Mouse (Mus musculus) layer of hippocampus, adult 18-20 months (tissue): ENCODE data around the gene Cnr2. TPM values are rescaled to one million over a fixed set of nuclear protein-coding genes. Genes with fewer than 3 reads are reported as not detected.

Source experiments
- DNase-seq, 2 experiments: peaks; one replicate each; pipeline ENCODE4 v3.0.0; 2022; ENCODE audit warnings: low spot score in 2 of 2
- long read RNA-seq: library from polyadenylated mRNA; stranded (forward); transcript quantifications from one replicate; pipeline ENCODE4 v2.0.0, GENCODE M21; 2021
- total RNA-seq, 2 experiments: library from RNA; stranded (reverse); gene quantifications; 2 replicates each; pipeline ENCODE4 v1.2.3; 2021

The Cnr2 gene
- under 1 TPM in 1 of 2 experiments, not detected in 1; 0.08 TPM for total RNA-seq
- long read RNA-seq, result 0 reads

- DNase-seq, result no peak
These were observed at the start of gene Cnr2 for GRCm38 (mm10) chr4:135895071-135895571. TSS of gene Cnr2 (plus strand) at chr4:135895394.

- no peak for DNase-seq
These were observed 47.6 kb upstream of the Cnr2 start for GRCm38 (mm10) chr4:135847581-135847980.

GRCm38 (mm10) chr4:135850411-135851095 is 44.6 kb upstream of the Cnr2 start:
- peak; percentile 81 to 90 for DNase-seq

GRCm38 (mm10) chr4:135851942-135852341 is 43.3 kb upstream of the Cnr2 start:
- DNase-seq, result no peak

GRCm38 (mm10) chr4:135853987-135854546 is 41.1 kb upstream of the Cnr2 start:
- DNase-seq, result peak; percentile 61 to 78

- DNase-seq, result no peak
These were observed 40.6 kb upstream of the Cnr2 start for GRCm38 (mm10) chr4:135854630-135855029.

- DNase-seq, result no peak
These were observed 40.1 kb upstream of the Cnr2 start for GRCm38 (mm10) chr4:135855080-135855479.

- DNase-seq, result peak; percentile 93 to 96
These were observed 39.5 kb upstream of the Cnr2 start, which contains the start of gene Srsf10 for GRCm38 (mm10) chr4:135855536-135856222. TSS of gene Srsf10 (plus strand) at chr4:135855747.

GRCm38 (mm10) chr4:135856223-135857091 is 38.7 kb upstream of the Cnr2 start:
- peak in 1 of 2 experiments; percentile 56 for DNase-seq

- DNase-seq, result no peak
These were observed 37.5 kb upstream of the Cnr2 start for GRCm38 (mm10) chr4:135857597-135858186.

- no peak for DNase-seq
These were observed 26.2 kb upstream of the Cnr2 start for GRCm38 (mm10) chr4:135868996-135869395.

GRCm38 (mm10) chr4:135870227-135871023 is 24.8 kb upstream of the Cnr2 start:
- DNase-seq, result no peak

GRCm38 (mm10) chr4:135872015-135872414 is 23.2 kb upstream of the Cnr2 start:
- no peak for DNase-seq

GRCm38 (mm10) chr4:135872589-135873391 is 22.4 kb upstream of the Cnr2 start:
- peak in 1 of 2 experiments; percentile 35 for DNase-seq

- peak; percentile 88 to 92 for DNase-seq
These were observed 21.5 kb upstream of the Cnr2 start, which contains the start of gene Pnrc2 for GRCm38 (mm10) chr4:135873526-135874202. TSS of gene Pnrc2 (minus strand) at chr4:135873850.

- DNase-seq, result no peak
These were observed 20.3 kb upstream of the Cnr2 start for GRCm38 (mm10) chr4:135874564-135875535.

GRCm38 (mm10) chr4:135875546-135875945 is 19.6 kb upstream of the Cnr2 start:
- no peak for DNase-seq
